Mouse (Mus musculus) cerebellum, adult 2 months (tissue): Measurements from ENCODE around the gene Uncx.

Source experiments
- CTCF ChIP-seq: fragments of 200-500 bp; IDR thresholded peaks from 2 replicates; pipeline ENCODE4 v1.5.1; 2011; ENCODE audit warnings: low read depth, mild to moderate bottlenecking, control low read depth, low read length, moderate library complexity, borderline replicate concordance; ENCODE audit not compliant: insufficient read depth
- POLR2A ChIP-seq: fragments of 200-500 bp; IDR thresholded peaks from 2 replicates; pipeline ENCODE4 v1.6.1; 2011; ENCODE audit warnings: low read length, control low read depth, borderline replicate concordance; ENCODE audit not compliant: insufficient read depth

DNA sequence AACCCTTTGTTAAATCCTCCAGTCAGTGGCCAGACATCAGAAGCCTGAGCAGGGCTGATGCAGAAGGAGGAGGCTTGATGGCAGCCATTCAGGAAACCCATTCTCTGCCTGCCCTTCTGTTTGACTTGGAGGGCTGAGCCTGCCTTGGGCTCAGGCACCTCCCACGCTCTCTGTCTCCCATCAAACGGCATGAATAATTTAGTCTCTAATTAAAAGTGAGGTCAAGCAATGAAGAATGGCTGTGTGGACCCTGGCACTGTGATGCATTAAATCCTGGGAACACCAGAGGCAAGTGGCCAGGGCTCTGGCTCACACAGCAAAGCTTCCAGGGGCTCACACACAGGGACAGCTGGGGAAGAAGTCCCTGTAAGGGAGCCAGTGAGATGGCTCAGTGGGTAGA is 24.8 kb downstream of the Uncx start:
- TF ChIP-seq POLR2A, result no peak
- TF ChIP-seq CTCF, result no peak
